Mouse (Mus musculus) urinary bladder, adult 2 months (tissue): ENCODE data around the gene Cdk5rap2. TPM values are rescaled to one million over a fixed set of nuclear protein-coding genes. Genes with fewer than 3 reads are reported as not detected.

Source experiments
- DNase-seq: peaks from one replicate; pipeline ENCODE4 v3.0.0; 2022; ENCODE audit warnings: low spot score
- polyA plus RNA-seq: library from polyadenylated mRNA; depleted of rRNA; stranded (reverse); fragments of >200 nt; gene quantifications from 2 replicates; pipeline ENCODE4 v1.2.3, GENCODE M21; 2012

Cdk5rap2 gene
- polyA plus RNA-seq, 1 experiment = 5.7 TPM

- DNase-seq = no peak
Measured at GRCm38 (mm10) chr4:70354448-70354847, 55.8 kb downstream of the Cdk5rap2 start.

DNA sequence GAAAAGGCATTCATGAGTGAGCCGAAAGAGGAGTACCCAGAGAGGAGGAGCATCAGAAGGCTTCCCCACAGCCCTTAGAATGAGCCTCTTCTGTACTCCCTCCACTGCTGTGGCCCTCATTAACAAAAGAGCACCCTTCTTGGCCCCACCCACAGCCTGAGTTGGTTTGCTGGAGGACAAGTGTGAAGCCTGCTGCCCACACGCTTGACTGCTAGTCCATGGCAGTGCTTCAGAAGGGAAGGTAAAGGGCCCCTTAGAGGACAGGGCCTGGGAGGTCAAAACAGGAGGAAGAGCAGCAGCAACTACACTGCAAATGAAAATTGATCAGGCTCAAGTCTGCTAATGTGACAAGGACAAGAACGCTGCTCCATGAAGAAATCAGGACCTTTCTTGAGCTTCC lies 56.6 kb downstream of the Cdk5rap2 start:
- no peak for DNase-seq

DNA sequence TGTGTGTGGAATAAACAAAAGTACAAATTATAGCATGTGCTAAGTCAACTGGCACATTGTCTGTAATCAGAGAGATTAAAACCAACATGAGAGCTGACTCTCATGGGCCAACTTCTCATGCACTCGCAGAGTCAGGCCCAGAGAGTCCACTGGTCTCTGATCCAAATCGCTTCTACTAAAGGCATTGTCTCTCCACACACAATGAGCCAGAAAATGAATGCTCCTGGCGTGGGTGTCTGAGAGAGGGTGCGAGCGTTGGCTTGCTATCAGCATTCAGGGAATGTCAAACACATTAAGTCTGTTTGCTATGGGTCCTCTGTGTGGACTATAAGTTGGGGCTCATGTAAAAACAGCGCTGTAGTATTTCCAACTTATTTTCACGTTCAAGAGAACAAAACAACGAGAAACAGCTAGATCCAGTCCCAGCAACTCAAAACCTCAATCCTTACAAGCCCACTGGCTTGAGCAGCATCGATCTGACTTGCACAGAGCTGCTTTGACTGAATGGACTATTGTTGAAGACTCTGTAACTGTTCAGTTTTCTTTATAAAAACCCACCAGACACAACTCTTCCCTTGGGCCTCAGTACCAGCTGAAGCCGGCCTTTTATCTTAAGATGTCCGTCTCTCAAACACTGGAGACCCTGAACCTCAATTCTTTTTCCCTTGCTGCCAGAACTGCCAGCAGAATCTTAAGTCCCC lies 74.6 kb downstream of the Cdk5rap2 start:
- DNase-seq = no peak

DNA sequence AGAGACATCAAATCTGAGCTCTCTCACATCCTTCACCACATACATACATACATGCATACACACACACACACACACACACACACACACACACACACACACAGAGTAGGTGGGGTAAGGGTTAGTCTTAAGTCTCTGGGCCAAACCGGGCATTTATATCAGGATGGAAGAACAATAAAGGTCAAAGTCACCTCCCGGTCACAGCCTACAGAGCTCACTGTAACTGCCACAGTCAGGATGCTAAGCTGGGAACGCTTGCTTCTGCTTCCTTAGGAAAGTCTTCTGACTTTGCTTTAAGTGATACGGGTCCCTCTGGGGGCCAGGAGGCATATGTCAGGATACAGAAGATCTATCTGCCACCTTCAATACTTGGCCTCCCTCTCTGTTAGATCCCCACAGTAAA lies 75.2 kb downstream of the Cdk5rap2 start:
- DNase-seq = no peak

DNA sequence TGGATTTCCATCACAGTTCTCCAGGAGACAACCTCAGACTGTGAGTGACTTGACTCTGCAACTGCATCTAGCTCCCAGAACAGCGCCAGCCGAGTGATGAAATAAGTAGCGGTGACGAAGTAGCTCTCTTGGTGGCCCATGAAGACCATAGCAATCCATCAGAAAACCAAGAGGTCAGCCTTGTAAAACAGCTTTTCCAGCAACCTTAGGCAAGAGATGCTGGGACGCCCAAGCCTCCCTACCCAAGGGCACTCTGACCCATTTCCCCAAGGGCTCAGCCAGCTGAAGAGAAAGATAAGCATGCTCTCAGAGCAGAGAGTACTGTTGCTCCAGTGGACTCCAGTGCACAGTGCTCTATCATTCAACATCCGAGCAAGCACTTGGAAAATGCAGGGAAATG lies 77.3 kb downstream of the Cdk5rap2 start:
- DNase-seq = no peak

DNA sequence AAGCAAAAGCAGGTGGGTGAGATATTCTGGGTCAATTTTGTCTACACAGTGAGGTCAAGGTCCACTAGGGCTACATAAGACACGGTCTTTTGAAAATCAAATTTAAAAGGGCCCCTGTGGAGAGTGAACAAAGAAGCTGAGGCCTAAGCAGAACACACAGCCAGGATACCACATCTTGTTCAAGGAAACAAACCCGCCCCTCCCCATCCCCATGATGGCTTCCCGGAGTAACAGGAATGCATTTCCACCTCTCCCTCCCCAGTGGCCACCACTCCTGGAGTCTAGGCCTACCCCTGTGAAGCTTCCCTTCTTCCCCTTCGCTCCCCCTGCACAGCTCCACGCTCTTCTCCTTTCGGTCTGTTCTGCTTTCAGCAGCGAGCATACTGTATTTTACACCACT lies 77.7 kb downstream of the Cdk5rap2 start:
- DNase-seq = no peak

- DNase-seq = no peak
Measured at GRCm38 (mm10) chr4:70331181-70331580, 79.1 kb downstream of the Cdk5rap2 start.

- DNase-seq = no peak
Measured at GRCm38 (mm10) chr4:70328033-70328432, 82.2 kb downstream of the Cdk5rap2 start.

GRCm38 (mm10) chr4:70327436-70327835 lies 82.8 kb downstream of the Cdk5rap2 start:
- DNase-seq = no peak

DNA sequence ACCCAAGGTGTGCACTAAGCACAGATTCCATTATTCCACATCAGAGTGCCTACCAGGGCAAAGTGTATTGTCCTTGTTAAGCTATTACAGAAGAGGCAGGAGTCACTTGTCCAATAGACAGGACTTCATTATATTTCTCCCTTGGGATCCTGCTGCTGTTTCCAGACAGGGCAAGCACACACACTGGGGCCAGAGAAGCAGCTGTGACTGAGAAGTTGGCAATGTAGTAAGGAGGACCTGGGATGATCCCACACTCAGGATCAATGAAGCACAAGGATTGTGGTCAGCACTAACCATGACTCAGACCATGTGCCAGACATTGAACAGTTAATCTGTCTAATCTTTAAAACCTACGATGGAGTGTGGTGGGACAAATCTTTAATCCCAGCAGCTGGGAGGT lies 88.7 kb downstream of the Cdk5rap2 start:
- no peak for DNase-seq

DNA sequence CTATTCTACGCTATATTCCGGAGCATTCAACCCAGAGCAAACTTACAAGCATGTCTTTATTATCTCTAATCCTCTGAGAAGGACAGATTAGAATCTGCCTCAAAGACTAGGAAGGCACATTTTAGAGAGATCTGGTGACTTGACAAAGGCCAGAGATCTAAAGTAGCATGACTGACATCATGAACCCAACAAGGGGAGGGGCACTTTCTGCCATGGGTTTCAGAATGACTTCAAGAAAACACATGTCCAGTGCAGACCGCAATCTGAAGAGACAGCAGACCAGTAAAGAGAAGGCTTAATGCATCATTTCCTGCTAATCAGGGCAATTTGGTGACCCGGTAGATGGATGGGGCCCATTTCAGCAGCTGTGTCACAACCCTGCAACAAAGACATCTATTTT lies 98.1 kb downstream of the Cdk5rap2 start:
- DNase-seq = no peak

DNA sequence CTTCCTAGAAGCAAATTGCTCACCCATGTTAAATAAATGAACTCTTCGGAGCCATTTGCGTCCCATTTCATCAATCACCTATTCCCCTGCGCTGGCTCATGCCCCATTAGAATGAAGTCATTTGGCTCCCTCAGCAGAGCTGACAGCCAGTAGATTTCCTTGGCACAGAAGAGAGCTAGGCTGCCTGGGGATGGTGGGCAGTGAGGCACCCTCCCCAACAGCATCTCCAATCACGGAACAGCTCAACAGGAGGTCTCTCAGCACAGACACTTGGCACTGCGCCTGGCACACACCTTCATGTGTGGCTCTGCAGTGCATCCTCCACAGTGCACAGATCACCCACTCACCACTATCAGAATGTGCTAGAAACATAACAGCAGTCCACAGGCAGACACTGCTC lies 98.7 kb downstream of the Cdk5rap2 start:
- no peak for DNase-seq

- peak; percentile 32 for DNase-seq
Measured at GRCm38 (mm10) chr4:70307230-70307629, 103.0 kb downstream of the Cdk5rap2 start.

- DNase-seq = no peak
Measured at GRCm38 (mm10) chr4:70303870-70304269, 106.4 kb downstream of the Cdk5rap2 start.

- DNase-seq = no peak
Measured at GRCm38 (mm10) chr4:70301187-70301586, 109.1 kb downstream of the Cdk5rap2 start.

DNA sequence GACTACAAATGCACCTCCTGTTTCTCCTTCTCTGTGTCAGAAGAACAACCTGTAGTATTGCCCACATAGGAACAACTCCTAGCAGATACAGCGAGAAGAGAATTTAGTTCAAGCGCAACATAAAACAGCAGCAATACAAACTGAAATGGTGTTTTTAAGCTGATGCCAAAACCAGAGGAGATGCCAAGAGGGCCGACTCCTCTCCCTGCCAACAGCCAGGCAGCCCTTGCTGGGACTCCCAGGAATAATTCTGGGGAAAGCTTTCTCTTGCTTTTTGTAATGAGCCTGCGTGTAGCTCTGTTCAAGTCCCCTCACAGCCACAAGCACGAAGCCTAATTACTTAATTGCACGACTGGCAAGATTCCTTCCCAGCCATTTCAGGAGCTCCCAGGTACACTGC lies 120.9 kb downstream of the Cdk5rap2 start:
- no peak for DNase-seq

- DNase-seq = no peak
Measured at GRCm38 (mm10) chr4:70283163-70283562, 127.1 kb downstream of the Cdk5rap2 start.

DNA sequence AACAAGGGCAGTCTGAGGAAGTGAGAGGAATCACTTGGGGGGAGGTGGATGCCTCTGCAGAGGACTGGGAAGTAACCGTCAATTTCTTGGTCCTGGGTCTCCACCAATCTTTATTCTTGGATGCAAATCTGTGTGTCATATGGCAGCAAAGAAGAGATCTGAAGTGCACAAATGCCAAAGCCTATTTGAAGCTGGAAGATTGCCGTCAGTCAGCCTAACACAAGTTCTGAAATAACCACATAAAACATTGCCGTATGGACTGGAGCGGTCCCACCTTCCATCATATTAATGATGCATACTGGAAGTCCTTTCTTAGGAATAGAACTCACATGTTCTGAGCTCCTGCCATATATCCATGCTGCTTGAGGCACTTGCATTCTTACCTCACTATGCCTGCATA lies 131.4 kb downstream of the Cdk5rap2 start:
- DNase-seq = no peak

GRCm38 (mm10) chr4:70278057-70278456 lies 132.2 kb downstream of the Cdk5rap2 start:
- no peak for DNase-seq

- no peak for DNase-seq
Measured at GRCm38 (mm10) chr4:70272943-70273342, 137.3 kb downstream of the Cdk5rap2 start.

GRCm38 (mm10) chr4:70272527-70272926 lies 137.7 kb downstream of the Cdk5rap2 start:
- DNase-seq = no peak

GRCm38 (mm10) chr4:70267213-70267906 lies 142.9 kb downstream of the Cdk5rap2 start:
- no peak for DNase-seq

DNA sequence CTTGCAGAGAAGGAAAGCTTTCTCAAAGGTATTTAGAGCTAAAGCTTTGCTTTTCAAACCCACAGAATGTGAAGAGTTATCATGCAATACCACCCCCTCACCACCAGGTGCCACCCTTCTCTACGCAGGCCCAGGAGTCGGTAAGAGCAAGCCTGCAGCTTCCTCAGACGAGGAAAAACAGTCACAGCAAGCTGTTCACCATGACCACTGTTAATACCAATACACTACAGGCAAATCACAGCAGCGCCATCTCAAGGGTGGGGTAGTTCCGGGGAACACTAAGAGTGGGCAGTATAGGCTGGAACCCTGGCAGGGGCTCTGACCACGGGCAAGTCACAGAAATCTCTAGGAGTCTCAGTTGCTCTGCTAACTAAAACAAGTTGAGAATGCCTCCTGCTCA lies 145.0 kb downstream of the Cdk5rap2 start:
- peak; percentile 23 for DNase-seq

- DNase-seq = no peak
Measured at GRCm38 (mm10) chr4:70262850-70263249, 147.4 kb downstream of the Cdk5rap2 start.
